Mouse (Mus musculus): ENCODE results near the gene Gm3676.
A peak's percentile ranks its signal among the peaks of the same experiment; 100 is the strongest.
"Not testable (repeated sequence)": the region's sequence is repeated elsewhere in the genome, so short reads cannot be mapped to it uniquely, and the experiment has no call there.

Gene Gm3676

GRCm38 (mm10) chr14:41646387-41646786 is at the start of gene Gm3676:
TSS of gene Gm3676 (minus strand) at chr14:41646487.
- not testable (repeated sequence) for DNase-seq (ENCODE audit: low spot score)

GRCm38 (mm10) chr14:41648176-41648575 is 1.9 kb upstream of the Gm3676 start:
- DNase-seq (ENCODE audit: low spot score) = peak; percentile 31

- peak; percentile 38 for DNase-seq (ENCODE audit: low spot score)
These were observed 16.1 kb downstream of the Gm3676 start for GRCm38 (mm10) chr14:41630144-41630543.

DNA sequence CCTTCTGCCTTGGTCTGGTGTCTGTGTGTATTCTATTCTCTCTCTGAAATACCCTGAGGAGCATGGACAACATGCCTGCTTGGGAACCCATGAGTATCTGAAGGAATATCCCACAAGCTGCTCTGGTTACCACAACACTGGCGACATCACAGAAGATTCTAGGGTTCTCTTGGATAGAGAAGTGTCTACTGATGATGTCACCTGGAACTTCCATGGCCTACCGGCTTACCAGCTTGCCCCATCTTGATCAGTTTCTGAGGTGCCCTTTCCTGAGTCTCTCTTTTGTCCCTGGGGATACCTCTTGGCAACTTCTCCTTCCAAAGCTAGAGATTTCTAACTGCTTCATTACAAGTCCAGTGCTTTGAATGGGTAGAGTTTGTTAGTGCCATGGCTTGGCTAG is 21.8 kb downstream of the Gm3676 start, which contains the start of gene Gm3072:
Gm3072 (minus strand) TSS at position 101 of the 400 bp plus-strand sequence.
- DNase-seq (ENCODE audit: low spot score) = not testable (repeated sequence)

DNA sequence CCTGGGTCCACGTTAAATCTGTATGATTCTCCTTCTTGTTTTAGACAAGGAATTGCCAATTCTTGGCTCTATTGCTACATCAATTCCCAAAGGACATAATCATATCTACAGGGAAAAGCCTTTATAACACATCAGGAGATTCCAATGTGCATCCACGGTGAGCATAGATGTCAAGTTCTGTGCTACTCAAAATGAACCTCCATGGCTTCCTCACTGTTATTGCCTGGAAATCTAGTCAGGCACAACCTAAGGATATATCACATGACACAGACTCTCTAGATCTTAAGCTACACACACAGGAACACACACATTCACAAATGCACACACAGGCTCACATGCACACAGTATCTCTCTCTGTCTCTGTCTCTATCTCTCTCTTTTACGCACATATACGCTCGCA is 23.8 kb downstream of the Gm3676 start:
- not testable (repeated sequence) for DNase-seq (ENCODE audit: low spot score)

- not testable (repeated sequence) for DNase-seq (ENCODE audit: low spot score)
These were observed 35.6 kb downstream of the Gm3676 start for GRCm38 (mm10) chr14:41610690-41611089.

DNA sequence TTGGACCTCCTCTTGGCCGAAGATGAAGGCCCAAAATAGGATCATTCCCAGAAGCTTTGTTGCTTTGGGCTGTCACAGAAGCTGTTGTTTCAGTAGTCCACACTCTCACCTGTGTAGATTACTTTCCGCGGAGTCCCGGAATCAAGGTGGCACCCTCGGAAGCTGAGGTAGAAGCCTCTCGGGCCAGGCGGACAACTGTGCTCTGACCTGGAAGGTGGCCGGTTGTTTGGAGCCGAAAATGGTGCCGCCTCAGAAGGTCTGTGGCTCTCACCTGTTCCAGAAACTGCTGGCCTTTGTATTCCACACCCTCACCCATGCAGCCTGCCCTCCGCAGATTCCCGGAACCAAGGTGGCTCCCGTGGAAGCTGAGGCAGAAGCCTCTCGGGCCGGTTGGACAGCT is 45.4 kb downstream of the Gm3676 start:
- DNase-seq (ENCODE audit: low spot score) = not testable (repeated sequence)

All from testis, postnatal 10 days (tissue).